Comparison of ENCODE assay signal across 15 mouse cellular contexts in genomic region chr8:118378985-118379384, GRCm38 (mm10).
DNase-seq lines count a peak whose midpoint lies in the region; ATAC-seq lines count a peak whose summit lies in the region.
"Had no signal": no experiment of that assay in that cellular context is flagged by ENCODE, and none has a peak within 500 bp of the region (broad histone marks: within the 10 kb centered on the region; RNA-seq: fewer than 3 reads in every experiment).

No protein-coding gene starts in this region.

- 32% methylated on average over 8 of the region's 8 CpGs for WGBS in heart, embryonic 16.5 days
- WGBS in neural tube, embryonic 13.5 days: 54% methylated on average over 8 of the region's 8 CpGs
- WGBS in intestine, embryonic 15.5 days: 81% methylated on average over 8 of the region's 8 CpGs

- intact Hi-C loops in heart, postnatal 25 days (cut with DNase I): loop anchor here (5.0 kb wide), 1 partner anchor 92 kb away; no protein-coding TSS in a partner anchor

- H3K4me3 ChIP-seq in heart, embryonic 16.5 days (ENCODE audit: low read length): no peak overlapping the region
- no peak overlapping the region for H3K4me3 ChIP-seq in neural tube, embryonic 13.5 days
- H3K4me3 ChIP-seq in intestine, embryonic 15.5 days (replicated peaks): no peak overlapping the region

- peak; percentile 87 for ATAC-seq in heart, embryonic 16.5 days (replicated peaks; ENCODE audit: extremely low read depth, insufficient read depth, low FRiP score)
- no peak for ATAC-seq in neural tube, embryonic 13.5 days (ENCODE audit: low read depth)
- ATAC-seq in intestine, embryonic 15.5 days: no peak
- ATAC-seq: activated CD4-positive, CD25-positive, alpha-beta regulatory T cell, adult 4 months; intestine, embryonic 16.5 days had no signal

- H3K27ac ChIP-seq in heart, embryonic 16.5 days (ENCODE audit: low read length): peak overlapping the region; percentile 81
- H3K27ac ChIP-seq in neural tube, embryonic 13.5 days (replicated peaks): peak overlapping the region; percentile 70
- H3K27ac ChIP-seq in intestine, embryonic 15.5 days: no peak overlapping the region
- H3K27ac ChIP-seq: stomach, postnatal 0 days had no signal

- H3K4me1 ChIP-seq in heart, embryonic 16.5 days (ENCODE audit: control insufficient read depth, insufficient read depth, low read length): peaks cover 41% of the 10 kb centered on the region
- peaks cover 49% of the 10 kb centered on the region for H3K4me1 ChIP-seq in neural tube, embryonic 13.5 days (replicated peaks)
- no peaks in the 10 kb centered on the region for H3K4me1 ChIP-seq in intestine, embryonic 15.5 days (replicated peaks)

- H3K9me3 ChIP-seq in heart, embryonic 16.5 days (replicated peaks; ENCODE audit: control insufficient read depth, low read length): no peaks in the 10 kb centered on the region
- H3K9me3 ChIP-seq in neural tube, embryonic 13.5 days: no peaks in the 10 kb centered on the region
- H3K9me3 ChIP-seq in intestine, embryonic 15.5 days: no peaks in the 10 kb centered on the region

- peak; percentile 96 for DNase-seq in heart, adult 11 months
- DNase-seq in heart, postnatal 25 days (ENCODE audit: low spot score): no peak
- DNase-seq in heart, adult 8-10 months (ENCODE audit: low spot score): peak; percentile 16
- DNase-seq in layer of hippocampus, adult 9-10 months (ENCODE audit: low spot score): no peak
- DNase-seq: kidney, postnatal 14 days; liver; lung, adult 18-20 months; lung, postnatal 4 days; thymus, postnatal 25 days had no signal

- H3K9ac ChIP-seq in heart, embryonic 16.5 days (ENCODE audit: low read length): no peak overlapping the region
- no peak overlapping the region for H3K9ac ChIP-seq in neural tube, embryonic 13.5 days
- H3K9ac ChIP-seq in intestine, embryonic 15.5 days: no peak overlapping the region

- no peaks in the 10 kb centered on the region for H3K27me3 ChIP-seq in heart, embryonic 16.5 days (ENCODE audit: control insufficient read depth, insufficient read depth, low read length)
- no peaks in the 10 kb centered on the region for H3K27me3 ChIP-seq in neural tube, embryonic 13.5 days
- no peaks in the 10 kb centered on the region for H3K27me3 ChIP-seq in intestine, embryonic 15.5 days (replicated peaks)

- H3K36me3 ChIP-seq in heart, embryonic 16.5 days (ENCODE audit: control insufficient read depth, insufficient read depth): no peaks in the 10 kb centered on the region
- H3K36me3 ChIP-seq in neural tube, embryonic 13.5 days: no peaks in the 10 kb centered on the region
- H3K36me3 ChIP-seq in intestine, embryonic 15.5 days: no peaks in the 10 kb centered on the region

- H3K4me2 ChIP-seq in heart, embryonic 16.5 days (ENCODE audit: low read depth, low read length): peak overlapping the region; percentile 37; the same call in 1 of the 2 replicates
- no peak overlapping the region for H3K4me2 ChIP-seq in neural tube, embryonic 13.5 days
- H3K4me2 ChIP-seq in intestine, embryonic 15.5 days (replicated peaks): no peak overlapping the region

Comparison
In these comparisons a context has a peak if more than half of its experiments do, and no peak if none do; other contexts are left out.
1. DNase-seq: peak in heart, adult 11 months (single experiment) and heart, adult 8-10 months (single experiment); none in heart, postnatal 25 days (single experiment) and layer of hippocampus, adult 9-10 months (single experiment).